ENCODE assay signal across 8 mouse cellular contexts in the genomic region with DNA sequence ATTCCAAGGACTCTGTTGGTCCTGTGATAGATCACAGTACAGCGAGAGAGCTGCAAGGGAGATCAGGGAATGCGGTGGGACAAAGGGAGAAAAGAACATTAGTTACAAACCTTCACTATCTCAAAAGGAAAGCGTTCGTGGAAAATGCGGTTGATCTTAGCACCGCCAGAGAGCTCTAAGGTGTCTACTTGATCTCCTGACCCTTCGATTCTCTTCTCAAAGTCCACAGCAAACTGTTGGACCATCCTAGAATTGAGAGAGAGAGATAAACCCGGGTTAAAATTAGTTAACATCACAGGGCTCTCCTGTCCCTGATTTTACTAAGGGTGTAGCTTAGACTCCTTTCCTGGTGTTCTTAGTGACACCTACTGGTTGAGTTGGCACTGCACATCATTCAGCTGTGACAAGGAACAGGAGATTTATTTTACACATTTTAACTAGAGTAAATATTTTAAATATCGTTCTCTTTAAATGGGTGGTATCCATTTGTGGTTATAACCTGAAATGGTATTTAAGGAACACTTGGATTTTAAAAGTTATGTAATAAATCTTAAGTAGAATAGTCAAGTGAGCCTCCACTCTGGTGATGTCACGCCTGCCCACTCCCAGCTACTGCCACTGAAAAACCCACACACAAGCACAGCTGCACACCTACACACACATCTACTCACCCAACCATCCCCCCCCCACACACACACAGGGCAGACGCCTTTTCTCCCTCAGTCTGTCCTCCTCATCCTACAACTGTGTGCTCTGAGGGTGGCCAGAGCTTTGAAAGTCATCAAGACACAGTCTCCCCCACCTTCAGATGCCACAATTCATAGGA.
A peak's percentile ranks its signal among the peaks of the same experiment; 100 is the strongest.
DNase-seq lines count a peak whose midpoint lies in the region; ATAC-seq lines count a peak whose summit lies in the region.

No protein-coding gene starts in this region.

- H3K27me3 ChIP-seq in forebrain, embryonic 14.5 days (replicated peaks; ENCODE audit: control insufficient read depth, insufficient read depth, low read length): no peaks in the 10 kb centered on the region
- no peaks in the 10 kb centered on the region for H3K27me3 ChIP-seq in neural tube, embryonic 11.5 days (ENCODE audit: control insufficient read depth, insufficient read depth, low read length)

- H3K9me3 ChIP-seq in forebrain, embryonic 14.5 days (replicated peaks; ENCODE audit: control insufficient read depth, low read length): no peaks in the 10 kb centered on the region
- no peaks in the 10 kb centered on the region for H3K9me3 ChIP-seq in neural tube, embryonic 11.5 days (ENCODE audit: control insufficient read depth, low read length)

- H3K27ac ChIP-seq in forebrain, embryonic 14.5 days (ENCODE audit: low read depth, low read length): no peak overlapping the region
- H3K27ac ChIP-seq in neural tube, embryonic 11.5 days (ENCODE audit: low read depth, low read length): no peak overlapping the region

- no peaks in the 10 kb centered on the region for H3K36me3 ChIP-seq in forebrain, embryonic 14.5 days (ENCODE audit: control insufficient read depth, insufficient read depth, low read length)
- no peaks in the 10 kb centered on the region for H3K36me3 ChIP-seq in neural tube, embryonic 11.5 days (ENCODE audit: control insufficient read depth, insufficient read depth, low read length)

- peak; percentile 94 for ATAC-seq in forebrain, embryonic 14.5 days
- peak; percentile 81 for ATAC-seq in inflammation-experienced regulatory T-cells, adult 6 months
- ATAC-seq in neural tube, embryonic 11.5 days (ENCODE audit: insufficient read depth, low FRiP score, low TSS enrichment): peak; percentile 83

- DNase-seq in kidney, adult 18-20 months: peak; percentile 28
- DNase-seq in kidney, adult 11 months: no peak
- DNase-seq in R1 (ENCODE audit: low read depth, low spot score) (peak; percentile 36), liver (peak; percentile 23)
- DNase-seq in forebrain, embryonic 14.5 days (ENCODE audit: low spot score): peak; percentile 87
- peak; percentile 68 for DNase-seq in neural tube, embryonic 11.5 days (ENCODE audit: low spot score)
- DNase-seq in ovary, postnatal 10 days (ENCODE audit: low spot score): no peak

- H3K4me2 ChIP-seq in forebrain, embryonic 14.5 days (ENCODE audit: low read length): peak overlapping the region; percentile 8; the same call in 1 of the 2 replicates
- peak overlapping the region; percentile 28 for H3K4me2 ChIP-seq in neural tube, embryonic 11.5 days (ENCODE audit: low read depth)

- no peaks in the 10 kb centered on the region for H3K4me1 ChIP-seq in forebrain, embryonic 14.5 days (ENCODE audit: control insufficient read depth, insufficient read depth, low read length)
- no peaks in the 10 kb centered on the region; the same call in 1 of the 2 replicates for H3K4me1 ChIP-seq in neural tube, embryonic 11.5 days (ENCODE audit: control insufficient read depth, insufficient read depth, low read length)

- H3K9ac ChIP-seq in forebrain, embryonic 14.5 days (ENCODE audit: low read length): peak overlapping the region; percentile 17; the same call in 1 of the 2 replicates
- peak overlapping the region; percentile 45 for H3K9ac ChIP-seq in neural tube, embryonic 11.5 days (ENCODE audit: low read length)

- 36% methylated on average over 11 of the region's 11 CpGs for WGBS in forebrain, embryonic 14.5 days
- WGBS in neural tube, embryonic 11.5 days: 31% methylated on average over 11 of the region's 11 CpGs

- H3K4me3 ChIP-seq in forebrain, embryonic 14.5 days (ENCODE audit: low read depth, low read length): no peak overlapping the region
- H3K4me3 ChIP-seq in neural tube, embryonic 11.5 days (ENCODE audit: low read depth, low read length): no peak overlapping the region

Comparison
In these comparisons a context has a peak if more than half of its experiments do, and no peak if none do; other contexts are left out.
1. DNase-seq: peak in kidney, adult 18-20 months (single experiment), R1 (single experiment), forebrain, embryonic 14.5 days (single experiment), liver (single experiment) and neural tube, embryonic 11.5 days (single experiment); none in kidney, adult 11 months (single experiment) and ovary, postnatal 10 days (single experiment).
2. Peak in every context shown above with its lines, with median percentiles within 50 percentile points of each other: ATAC-seq.